Mouse (Mus musculus): Measurements from ENCODE around the gene Rnf186.

DNA sequence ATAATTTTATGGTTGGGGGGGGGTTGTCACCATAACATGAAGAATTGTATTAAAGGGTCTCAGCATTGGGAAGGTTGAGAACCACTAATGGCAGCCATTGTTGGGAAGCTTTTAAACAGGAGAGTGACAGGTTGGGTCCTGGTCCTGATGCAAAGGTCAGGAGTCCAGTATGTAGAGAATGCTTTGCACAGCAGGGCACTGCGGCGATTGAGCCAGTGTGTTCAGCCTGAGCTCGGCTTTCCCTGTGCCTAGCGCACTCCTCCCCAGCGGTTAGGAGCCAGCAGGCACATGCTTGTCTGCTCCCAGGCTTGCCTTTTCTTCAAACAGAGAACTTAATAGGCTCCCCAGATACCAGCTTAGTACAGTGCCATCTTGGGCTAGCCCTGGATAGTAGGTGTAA is 19.4 kb downstream of the Rnf186 start:
- TF ChIP-seq EP300 (optimal IDR thresholded peaks at IDR 0.05) (no peak), CTCF (IDR thresholded peaks at IDR 0.05; ENCODE audit: low read depth) (no peak)

Data from stomach, postnatal 0 days (tissue).